Mouse (Mus musculus) kidney, postnatal 36 days (tissue): ENCODE results near the gene Trim9.
A peak's percentile ranks its signal among the peaks of the same experiment; 100 is the strongest.

Experiments
- DNase-seq, 2 experiments: peaks; one replicate each; pipeline ENCODE4 v3.0.0; 2021 to 2022; ENCODE audit warnings: mixed read lengths in 2 of 2

Gene Trim9

GRCm38 (mm10) chr12:70322790-70323189, 24.6 kb downstream of the Trim9 start:
- DNase-seq, result no peak

GRCm38 (mm10) chr12:70316147-70316546, 31.3 kb downstream of the Trim9 start:
- DNase-seq, result no peak

- no peak for DNase-seq
Measured at GRCm38 (mm10) chr12:70307881-70308280, 39.5 kb downstream of the Trim9 start.

- no peak for DNase-seq
Measured at GRCm38 (mm10) chr12:70307062-70307461, 40.4 kb downstream of the Trim9 start.

- no peak for DNase-seq
Measured at GRCm38 (mm10) chr12:70304014-70304413, 43.4 kb downstream of the Trim9 start.

GRCm38 (mm10) chr12:70303525-70303924, 43.9 kb downstream of the Trim9 start:
- no peak for DNase-seq

GRCm38 (mm10) chr12:70302022-70302720, 45.2 kb downstream of the Trim9 start:
- DNase-seq, result no peak

- no peak for DNase-seq
Measured at GRCm38 (mm10) chr12:70293927-70294684, 53.3 kb downstream of the Trim9 start.

GRCm38 (mm10) chr12:70293165-70293926, 54.1 kb downstream of the Trim9 start:
- no peak for DNase-seq

- DNase-seq, result no peak
Measured at GRCm38 (mm10) chr12:70285521-70285920, 61.9 kb downstream of the Trim9 start.

- DNase-seq, result no peak
Measured at GRCm38 (mm10) chr12:70284979-70285378, 62.4 kb downstream of the Trim9 start.

GRCm38 (mm10) chr12:70283116-70283731, 64.2 kb downstream of the Trim9 start:
- DNase-seq, result peak; percentile 33 to 64

- DNase-seq, result no peak
Measured at GRCm38 (mm10) chr12:70280930-70281329, 66.5 kb downstream of the Trim9 start.

GRCm38 (mm10) chr12:70280381-70280780, 67.0 kb downstream of the Trim9 start:
- peak; percentile 25 to 67 for DNase-seq

GRCm38 (mm10) chr12:70277071-70277939, 70.1 kb downstream of the Trim9 start:
- DNase-seq, result peak; percentile 4 to 37

- DNase-seq, result no peak
Measured at GRCm38 (mm10) chr12:70269724-70270123, 77.7 kb downstream of the Trim9 start.

- no peak for DNase-seq
Measured at GRCm38 (mm10) chr12:70267314-70267713, 80.1 kb downstream of the Trim9 start.

- no peak for DNase-seq
Measured at GRCm38 (mm10) chr12:70266494-70266931, 80.9 kb downstream of the Trim9 start.

- no peak for DNase-seq
Measured at GRCm38 (mm10) chr12:70263721-70264120, 83.7 kb downstream of the Trim9 start.

- DNase-seq, result no peak
Measured at GRCm38 (mm10) chr12:70262271-70262953, 85.0 kb downstream of the Trim9 start.

GRCm38 (mm10) chr12:70251210-70251884, 96.1 kb downstream of the Trim9 start:
- no peak for DNase-seq
